Mouse (Mus musculus) T-cell, adult 2 months (primary cell): ENCODE measurements around the gene Wbp1l.

ENCODE experiments used
- DNase-seq: peaks from one replicate; pipeline ENCODE4 v3.0.0; 2022; ENCODE audit warnings: low spot score

The Wbp1l gene

DNA sequence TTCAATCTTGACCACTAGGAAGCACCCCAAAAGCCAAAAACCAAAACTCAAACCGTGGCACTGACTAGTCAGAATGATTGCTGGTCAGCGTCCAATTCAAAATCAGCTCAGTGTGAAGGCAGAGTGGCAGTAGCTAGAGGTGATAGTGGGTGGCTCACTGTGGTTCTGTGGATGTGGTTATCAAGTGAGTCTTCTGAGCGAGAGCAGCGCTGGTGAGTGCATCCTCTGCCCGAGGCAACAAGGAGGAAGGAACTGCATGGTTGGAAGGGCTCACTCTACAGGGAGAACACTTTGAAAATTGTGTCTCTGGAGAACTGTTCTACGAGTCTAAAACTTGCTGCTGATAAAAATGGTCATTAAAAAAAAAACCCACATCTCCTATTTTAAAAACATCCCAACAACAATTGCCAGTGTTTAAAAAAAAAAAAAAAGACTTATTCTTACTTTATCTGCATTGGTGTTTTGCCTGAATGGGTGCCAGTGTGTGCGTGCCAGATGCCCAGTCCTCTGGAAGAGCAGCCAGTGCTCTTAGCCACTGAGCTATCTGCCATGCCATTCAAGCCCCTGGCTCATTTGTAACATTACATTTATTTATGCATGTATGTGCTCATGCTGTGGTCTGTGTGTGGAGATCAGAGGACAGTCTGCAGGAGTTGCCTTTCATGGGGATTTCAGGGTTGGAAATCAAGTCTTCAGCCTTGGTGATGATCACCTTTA, 107.1 kb downstream of the Wbp1l start:
- DNase-seq: peak; percentile 41

DNA sequence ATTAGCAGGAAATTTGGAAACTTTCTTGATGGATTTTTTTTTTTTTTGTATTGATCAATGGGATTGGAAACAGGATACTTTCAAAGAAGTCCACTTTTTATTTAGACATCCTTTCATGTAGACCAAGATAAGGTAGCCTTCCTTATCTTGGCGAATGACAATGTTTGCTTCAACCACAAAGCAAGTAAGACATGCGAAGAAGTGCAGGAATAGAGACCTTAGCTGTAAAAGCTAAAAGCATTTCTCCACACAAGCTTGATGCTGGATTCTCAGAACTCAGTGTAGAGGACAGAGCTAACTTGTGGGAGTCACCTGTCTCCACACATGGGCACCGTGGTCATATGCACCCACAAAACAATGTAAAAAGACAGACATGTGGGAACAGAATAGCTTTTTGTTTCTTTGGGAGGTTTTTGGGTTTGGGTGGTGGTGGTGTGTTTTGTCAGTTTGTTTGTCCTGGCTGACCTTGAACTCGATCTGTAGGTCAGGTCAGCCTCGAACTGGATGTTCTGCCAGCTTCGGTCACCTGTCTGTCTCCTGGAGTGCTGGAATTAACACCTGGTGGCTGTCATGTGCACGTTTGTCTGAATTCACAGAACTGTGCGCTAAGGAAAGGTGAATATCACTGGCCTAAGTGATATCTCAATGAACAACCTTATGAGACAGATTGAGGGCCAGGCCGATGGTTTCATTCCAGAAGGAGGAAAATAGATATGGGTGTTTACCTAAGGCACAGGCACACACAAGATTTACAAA, 107.8 kb downstream of the Wbp1l start:
- no peak for DNase-seq
